Mouse (Mus musculus) neural tube, embryonic 12.5 days (tissue): ENCODE measurements around the gene Psmb2. TPM values are rescaled to one million over a fixed set of nuclear protein-coding genes. Genes with fewer than 3 reads are reported as not detected.
A peak's percentile ranks its signal among the peaks of the same experiment; 100 is the strongest.

Source experiments
- ATAC-seq: fragments of 200-750 bp; cut with Nextera tagmentation; 2 replicates; pipeline ENCODE4 v1.8.0; 2017; ENCODE audit warnings: low read depth, mild to moderate bottlenecking, moderate TSS enrichment, moderate library complexity; ENCODE audit not compliant: low FRiP score
- H3K27ac ChIP-seq: fragments of 300-500 bp; sonication (generic); 2 replicates; pipeline ENCODE4 v1.5.1; 2016
- H3K27me3 ChIP-seq: fragments of 300-500 bp; sonication (generic); replicated peaks from 2 replicates; pipeline ENCODE4 v1.6.1; 2016; ENCODE audit warnings: mild to moderate bottlenecking
- H3K36me3 ChIP-seq: fragments of 300-500 bp; sonication (generic); 2 replicates; pipeline ENCODE4 v1.6.1; 2016; ENCODE audit warnings: mild to moderate bottlenecking
- H3K4me1 ChIP-seq: fragments of 300-500 bp; sonication (generic); 2 replicates; pipeline ENCODE4 v1.6.1; 2016
- H3K4me2 ChIP-seq: fragments of 300-500 bp; sonication (generic); replicated peaks from 2 replicates; pipeline ENCODE4 v1.6.1; 2016; ENCODE audit warnings: mild to moderate bottlenecking
- H3K4me3 ChIP-seq: fragments of 300-500 bp; sonication (generic); 2 replicates; pipeline ENCODE4 v1.5.1; 2016
- H3K9ac ChIP-seq: fragments of 300-500 bp; sonication (generic); 2 replicates; pipeline ENCODE4 v1.6.1; 2016; ENCODE audit warnings: mild to moderate bottlenecking
- H3K9me3 ChIP-seq: fragments of 300-500 bp; sonication (generic); 2 replicates; pipeline ENCODE4 v1.6.1; 2016; ENCODE audit warnings: mild to moderate bottlenecking
- WGBS: fragments of 180-500 bp; shearing (Covaris S2); methylation state at CpG from one replicate; pipeline ENCODE4 v1.1.7; 2016; 5-methylcytosine and 5-hydroxymethylcytosine counted together
- polyA plus RNA-seq: library from polyadenylated mRNA; unstranded; fragments of >200 nt; fragmentation: Nextera tagmentation; extraction: Ambion mirVana; gene quantifications from 2 replicates; pipeline ENCODE4 v1.2.1, GENCODE M21; 2016

The Psmb2 gene
- polyA plus RNA-seq, 1 experiment from 2014 or later: 448 TPM

DNA sequence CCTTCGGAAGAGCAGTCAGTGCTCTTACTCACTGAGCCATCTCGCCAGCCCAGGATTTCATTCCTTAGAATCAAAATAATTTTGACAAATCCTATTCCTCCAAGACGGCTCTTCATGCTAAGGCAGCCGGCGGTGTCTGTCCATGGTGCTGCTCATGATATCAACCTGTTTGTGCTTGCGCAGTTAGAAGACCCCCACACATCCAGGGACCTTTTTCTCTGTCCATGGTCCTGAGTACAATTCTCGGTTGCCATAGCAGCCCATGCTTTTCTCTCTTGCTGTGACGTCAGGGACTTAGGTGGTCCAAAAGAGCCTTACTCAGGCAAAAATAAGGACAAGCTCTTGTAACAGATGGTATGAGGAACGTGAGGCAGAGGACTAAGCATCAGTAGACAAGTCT is 22.1 kb upstream of the Psmb2 start:
- Histone ChIP-seq H3K4me2 (no peak overlapping the region), H3K4me1 (no peaks in the 10 kb centered on the region), H3K9ac (no peak overlapping the region), H3K36me3 (no peaks in the 10 kb centered on the region), H3K27ac (no peak overlapping the region), H3K4me3 (no peak overlapping the region), H3K27me3 (no peaks in the 10 kb centered on the region), H3K9me3 (no peaks in the 10 kb centered on the region)
- ATAC-seq: no peak
- 12% methylated on average over 9 of the region's 9 CpGs for WGBS

DNA sequence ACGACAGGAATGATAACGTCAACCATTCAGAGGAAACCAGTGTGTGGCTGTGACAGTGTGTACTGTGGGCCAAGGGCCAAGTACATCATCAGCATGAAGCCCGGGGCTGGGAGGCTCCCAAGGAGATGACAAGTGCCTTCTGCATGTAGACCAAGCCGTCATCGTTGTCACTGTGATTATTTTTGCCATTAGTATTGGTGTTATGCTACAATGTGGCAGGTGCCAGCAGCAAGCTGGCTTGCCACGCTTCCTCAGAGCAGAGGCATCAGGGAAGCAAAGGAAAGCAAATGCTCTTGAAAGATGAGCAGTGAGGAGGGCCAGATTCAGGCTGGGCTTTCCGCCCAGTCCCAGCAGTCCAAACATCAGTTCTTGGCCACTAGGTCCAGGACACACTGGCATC is 16.2 kb upstream of the Psmb2 start:
- no peaks in the 10 kb centered on the region for H3K27me3 ChIP-seq
- WGBS: 77% methylated on average over 7 of the region's 7 CpGs
- H3K4me1 ChIP-seq: no peaks in the 10 kb centered on the region
- no peak for ATAC-seq
- no peaks in the 10 kb centered on the region for H3K36me3 ChIP-seq
- no peak overlapping the region for H3K27ac ChIP-seq
- no peak overlapping the region for H3K4me3 ChIP-seq
- no peak overlapping the region for H3K4me2 ChIP-seq
- H3K9me3 ChIP-seq: no peaks in the 10 kb centered on the region
- H3K9ac ChIP-seq: no peak overlapping the region

DNA sequence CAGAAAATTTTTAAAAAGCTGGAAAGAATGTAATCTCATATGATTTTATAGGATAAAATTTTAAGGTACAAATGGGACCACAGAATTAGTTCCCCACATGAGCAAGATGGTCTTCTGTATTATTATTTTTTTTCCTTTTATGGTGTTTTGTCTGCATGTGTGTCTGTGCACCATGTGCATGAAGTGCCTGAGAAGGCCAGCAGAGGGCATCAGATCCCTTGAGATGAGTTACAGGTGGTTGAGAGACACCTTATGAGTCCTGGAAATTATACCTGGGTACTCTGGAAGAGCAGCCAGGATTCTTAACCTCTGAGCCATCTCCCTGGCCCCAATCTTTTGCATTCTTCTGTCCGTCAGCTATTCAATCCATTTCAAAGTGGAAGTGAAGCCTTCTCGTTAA is 10.4 kb upstream of the Psmb2 start:
- H3K9ac ChIP-seq: no peak overlapping the region
- no peak overlapping the region for H3K4me2 ChIP-seq
- 92% methylated on average over 2 of the region's 2 CpGs for WGBS
- no peaks in the 10 kb centered on the region for H3K9me3 ChIP-seq
- no peaks in the 10 kb centered on the region for H3K4me1 ChIP-seq
- no peak for ATAC-seq
- H3K36me3 ChIP-seq: no peaks in the 10 kb centered on the region
- H3K4me3 ChIP-seq: no peak overlapping the region
- no peaks in the 10 kb centered on the region for H3K27me3 ChIP-seq
- no peak overlapping the region for H3K27ac ChIP-seq

DNA sequence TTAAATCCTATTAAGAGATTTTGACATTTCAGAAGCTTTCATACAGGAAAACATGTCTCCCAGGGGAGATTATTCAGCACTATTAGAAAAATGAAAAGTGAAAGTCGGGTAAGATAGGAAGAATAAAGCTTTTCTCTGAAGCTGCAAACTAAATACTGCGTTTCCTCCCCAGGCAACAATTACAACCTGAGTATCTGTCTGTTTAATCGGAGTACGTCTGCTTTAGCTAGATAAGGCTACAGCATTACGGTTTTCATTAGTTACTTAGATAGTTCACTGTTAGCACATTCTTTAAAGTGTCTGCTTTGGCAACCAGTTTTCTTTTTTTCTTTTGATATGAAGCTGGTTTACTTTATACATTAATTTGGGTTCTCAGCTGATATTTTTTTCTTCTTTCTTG is 4.9 kb downstream of the Psmb2 start:
- Histone ChIP-seq H3K9ac (no peak overlapping the region), H3K27me3 (no peaks in the 10 kb centered on the region), H3K9me3 (no peaks in the 10 kb centered on the region), H3K4me1 (peaks cover 8% of the 10 kb centered on the region), H3K36me3 (peaks cover 26% of the 10 kb centered on the region), H3K4me3 (no peak overlapping the region), H3K4me2 (no peak overlapping the region), H3K27ac (no peak overlapping the region)
- ATAC-seq: no peak
- 89% methylated on average over 5 of the region's 5 CpGs for WGBS

DNA sequence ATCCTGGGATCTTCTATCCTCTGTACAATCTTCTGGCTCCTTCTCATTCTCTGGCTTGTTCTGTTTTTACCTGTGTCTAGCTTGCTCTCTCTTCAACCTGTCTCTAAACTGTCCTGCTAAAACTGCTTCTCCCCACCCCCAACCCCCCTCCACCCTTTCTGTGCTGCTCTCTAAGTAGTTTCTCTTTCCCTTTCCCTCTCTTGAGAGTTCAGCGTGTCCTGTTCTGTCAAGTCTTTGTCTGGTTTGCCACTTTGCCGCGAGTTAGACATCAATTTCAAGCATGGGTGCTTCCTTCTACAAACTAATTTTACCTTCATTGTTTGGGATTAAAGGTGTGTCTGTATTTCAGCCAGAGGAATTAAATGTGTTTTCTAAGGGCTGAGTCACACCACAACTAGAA is 5.7 kb downstream of the Psmb2 start:
- ATAC-seq: no peak
- Histone ChIP-seq H3K36me3 (peaks cover 33% of the 10 kb centered on the region), H3K4me2 (no peak overlapping the region), H3K4me1 (peaks cover 6% of the 10 kb centered on the region), H3K27ac (no peak overlapping the region), H3K4me3 (no peak overlapping the region), H3K9me3 (no peaks in the 10 kb centered on the region), H3K27me3 (no peaks in the 10 kb centered on the region), H3K9ac (no peak overlapping the region)
- 66% methylated on average over 3 of the region's 3 CpGs for WGBS

DNA sequence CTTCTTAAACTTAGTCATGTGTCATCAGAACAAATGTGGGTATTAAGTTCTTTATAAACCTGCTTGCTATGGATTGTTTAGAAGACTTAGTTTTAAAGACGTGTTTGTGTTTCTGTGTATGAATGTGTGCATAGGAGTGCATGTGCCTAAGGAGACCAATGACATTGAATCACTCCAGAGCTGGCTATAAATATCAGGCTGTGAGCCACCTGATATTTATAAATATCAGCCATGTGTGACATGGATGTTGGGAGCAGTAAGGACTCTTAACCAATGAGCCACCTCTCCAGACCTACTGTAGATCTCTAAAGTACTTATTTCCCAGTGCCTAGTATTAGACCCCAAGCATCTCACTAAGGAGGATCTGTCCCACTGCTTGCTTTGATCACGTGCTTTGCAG is 12.0 kb downstream of the Psmb2 start:
- no peaks in the 10 kb centered on the region for H3K27me3 ChIP-seq
- no peak overlapping the region for H3K4me2 ChIP-seq
- no peaks in the 10 kb centered on the region for H3K4me1 ChIP-seq
- H3K36me3 ChIP-seq: peaks cover 47% of the 10 kb centered on the region
- WGBS: 88% methylated on average over 2 of the region's 2 CpGs
- ATAC-seq: no peak
- no peak overlapping the region for H3K9ac ChIP-seq
- H3K9me3 ChIP-seq: no peaks in the 10 kb centered on the region
- no peak overlapping the region for H3K27ac ChIP-seq
- H3K4me3 ChIP-seq: no peak overlapping the region

DNA sequence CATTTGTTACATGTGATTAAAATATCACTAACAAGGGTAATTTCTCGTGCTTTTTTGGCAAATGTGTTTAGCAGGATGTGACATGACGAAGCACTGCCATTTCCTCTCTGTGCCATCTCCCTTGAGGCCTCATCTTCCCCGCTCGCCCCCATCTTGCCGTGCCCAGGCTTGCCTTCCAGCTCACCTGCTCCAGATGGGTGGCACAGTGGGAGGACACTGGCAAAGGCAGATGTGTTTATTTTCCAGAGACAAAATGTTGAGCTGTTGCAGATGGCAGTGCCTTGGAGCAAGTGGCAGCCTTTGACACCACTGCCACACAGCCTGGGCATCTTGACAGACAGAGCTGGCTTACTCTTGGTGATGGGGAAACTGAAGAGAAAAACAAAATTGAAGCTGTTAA is 15.6 kb downstream of the Psmb2 start:
- Histone ChIP-seq H3K4me3 (no peak overlapping the region), H3K27ac (no peak overlapping the region), H3K4me1 (no peaks in the 10 kb centered on the region), H3K4me2 (no peak overlapping the region), H3K9ac (no peak overlapping the region), H3K27me3 (no peaks in the 10 kb centered on the region), H3K36me3 (peaks cover 26% of the 10 kb centered on the region), H3K9me3 (no peaks in the 10 kb centered on the region)
- ATAC-seq: no peak
- WGBS: 87% methylated on average over 5 of the region's 5 CpGs

DNA sequence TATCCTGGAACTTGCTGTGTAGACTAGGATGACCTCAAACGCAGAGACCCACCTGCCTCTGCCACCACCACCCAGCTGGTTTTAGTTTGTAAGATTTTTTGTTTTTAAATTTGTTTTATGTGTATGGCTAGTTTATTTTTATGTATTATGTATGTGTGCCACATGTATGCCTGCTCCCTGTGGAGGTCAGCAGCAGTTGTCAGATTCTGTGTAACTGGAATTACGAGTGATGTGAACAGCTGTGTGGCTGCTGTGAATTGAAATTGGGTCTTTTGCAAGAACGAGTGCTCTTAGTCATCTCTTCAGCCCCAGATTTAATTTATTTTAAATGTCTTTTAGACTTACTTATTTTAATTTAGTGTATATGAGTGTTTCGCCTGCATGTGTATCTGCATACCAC is 19.5 kb downstream of the Psmb2 start:
- 93% methylated on average over 4 of the region's 4 CpGs for WGBS
- Histone ChIP-seq H3K4me1 (no peaks in the 10 kb centered on the region), H3K4me3 (no peak overlapping the region), H3K36me3 (peaks cover 31% of the 10 kb centered on the region), H3K9me3 (no peaks in the 10 kb centered on the region), H3K27me3 (no peaks in the 10 kb centered on the region), H3K4me2 (no peak overlapping the region), H3K27ac (no peak overlapping the region), H3K9ac (no peak overlapping the region)
- no peak for ATAC-seq

DNA sequence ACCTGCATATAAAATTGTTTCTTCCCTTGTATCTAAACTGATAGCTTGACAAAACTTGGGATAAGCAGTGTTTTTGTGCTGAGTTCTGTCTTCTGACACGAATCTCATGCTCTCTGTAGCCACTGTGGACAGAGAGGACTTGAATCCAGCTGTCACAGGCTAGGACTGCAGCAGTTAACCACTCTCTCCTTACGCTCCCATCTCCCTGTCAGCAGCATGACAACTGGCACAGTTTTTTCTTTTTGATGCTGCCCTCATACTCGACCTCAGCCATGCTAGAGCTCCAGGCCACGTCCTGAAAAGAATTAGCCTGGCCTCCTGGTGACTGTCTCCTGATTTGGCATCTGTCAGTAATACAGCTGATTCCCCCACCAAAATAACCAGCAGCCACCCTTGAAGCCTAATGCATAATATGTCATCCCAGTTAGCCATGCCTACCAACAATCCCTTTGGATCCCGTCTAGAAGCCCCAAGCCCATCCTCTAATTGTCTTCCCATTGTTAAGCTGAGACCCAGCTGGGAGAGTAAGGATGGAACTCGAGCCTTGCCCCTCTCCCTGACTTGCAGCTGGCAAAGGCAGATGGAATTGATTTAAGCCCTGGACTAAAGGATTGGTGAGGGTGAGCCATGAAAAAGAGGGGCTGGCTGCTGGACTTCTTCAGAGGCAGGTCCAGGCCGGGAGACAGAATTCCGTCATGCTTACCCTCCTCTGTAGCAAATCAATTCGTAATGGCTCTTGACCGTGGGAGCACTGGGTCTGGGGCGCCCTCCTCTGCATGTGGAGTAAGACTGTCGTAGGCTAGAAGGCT is 29.4 kb downstream of the Psmb2 start:
- WGBS: 30% methylated on average over 12 of the region's 12 CpGs
- H3K9ac ChIP-seq: no peak overlapping the region
- H3K4me2 ChIP-seq: peak overlapping the region; percentile 26; the same call in 1 of the 2 replicates
- no peak overlapping the region; the same call in 1 of the 2 replicates for H3K27ac ChIP-seq
- no peak overlapping the region for H3K4me3 ChIP-seq
- H3K4me1 ChIP-seq: peaks cover 22% of the 10 kb centered on the region; the same call in 1 of the 2 replicates
- ATAC-seq: peak; percentile 95
- H3K27me3 ChIP-seq: no peaks in the 10 kb centered on the region
- no peaks in the 10 kb centered on the region for H3K9me3 ChIP-seq
- H3K36me3 ChIP-seq: peaks cover 57% of the 10 kb centered on the region

DNA sequence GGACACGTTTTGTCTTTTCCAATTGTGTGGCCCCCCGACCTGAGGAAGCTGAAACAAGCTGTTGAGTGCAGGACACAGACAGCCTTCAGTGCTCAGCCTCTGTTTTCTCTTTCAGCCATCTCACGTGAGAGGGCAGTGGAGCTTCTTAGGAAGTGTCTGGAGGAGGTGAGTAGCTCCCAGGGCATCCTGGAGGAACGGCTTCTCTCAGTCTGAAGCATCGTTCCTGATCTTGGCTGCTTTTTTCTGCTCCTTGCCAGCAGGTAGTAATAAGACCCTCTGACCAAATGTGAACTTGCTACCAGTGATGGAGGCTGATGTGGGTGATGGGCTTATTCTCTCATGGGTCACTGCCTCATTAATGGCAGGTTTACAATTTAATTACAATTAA is 30.0 kb downstream of the Psmb2 start:
- WGBS: 27% methylated on average over 5 of the region's 5 CpGs
- no peak overlapping the region for H3K9ac ChIP-seq
- peaks cover 52% of the 10 kb centered on the region for H3K36me3 ChIP-seq
- H3K27ac ChIP-seq: no peak overlapping the region
- H3K4me3 ChIP-seq: no peak overlapping the region
- H3K4me1 ChIP-seq: peaks cover 22% of the 10 kb centered on the region; the same call in 1 of the 2 replicates
- H3K4me2 ChIP-seq: peak overlapping the region; percentile 26; the same call in 1 of the 2 replicates
- H3K9me3 ChIP-seq: no peaks in the 10 kb centered on the region
- no peak for ATAC-seq
- H3K27me3 ChIP-seq: no peaks in the 10 kb centered on the region

DNA sequence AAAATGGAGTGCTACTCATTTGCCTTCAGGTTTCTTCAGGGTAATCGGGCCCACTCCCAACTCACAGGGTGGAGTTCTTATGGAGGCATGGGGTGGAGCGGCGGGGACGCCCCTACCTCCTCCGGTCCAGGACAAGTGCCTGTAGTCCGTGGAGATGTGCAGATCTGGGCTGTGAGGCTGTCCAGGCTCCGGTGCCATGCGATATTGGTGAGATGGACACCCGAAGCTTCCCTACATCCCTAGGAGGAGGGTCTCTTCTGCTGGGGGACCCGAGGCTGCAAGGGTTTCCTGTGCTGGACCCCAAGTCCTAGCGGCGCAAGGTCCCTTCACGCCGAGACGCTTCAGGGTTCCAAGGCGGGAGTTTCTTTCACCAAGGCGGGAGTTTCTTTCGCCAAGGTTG is 54.7 kb downstream of the Psmb2 start:
- Histone ChIP-seq H3K4me2 (peak overlapping the region; percentile 31), H3K36me3 (no peaks in the 10 kb centered on the region), H3K9me3 (no peaks in the 10 kb centered on the region), H3K27ac (no peak overlapping the region), H3K4me3 (0 out of 2 replicates have a peak overlapping the region, but pooled peaks have one; percentile 3), H3K4me1 (peaks cover 12% of the 10 kb centered on the region), H3K27me3 (peaks cover 78% of the 10 kb centered on the region), H3K9ac (no peak overlapping the region)
- WGBS: 2% methylated on average over 18 of the region's 18 CpGs
- ATAC-seq: no peak

DNA sequence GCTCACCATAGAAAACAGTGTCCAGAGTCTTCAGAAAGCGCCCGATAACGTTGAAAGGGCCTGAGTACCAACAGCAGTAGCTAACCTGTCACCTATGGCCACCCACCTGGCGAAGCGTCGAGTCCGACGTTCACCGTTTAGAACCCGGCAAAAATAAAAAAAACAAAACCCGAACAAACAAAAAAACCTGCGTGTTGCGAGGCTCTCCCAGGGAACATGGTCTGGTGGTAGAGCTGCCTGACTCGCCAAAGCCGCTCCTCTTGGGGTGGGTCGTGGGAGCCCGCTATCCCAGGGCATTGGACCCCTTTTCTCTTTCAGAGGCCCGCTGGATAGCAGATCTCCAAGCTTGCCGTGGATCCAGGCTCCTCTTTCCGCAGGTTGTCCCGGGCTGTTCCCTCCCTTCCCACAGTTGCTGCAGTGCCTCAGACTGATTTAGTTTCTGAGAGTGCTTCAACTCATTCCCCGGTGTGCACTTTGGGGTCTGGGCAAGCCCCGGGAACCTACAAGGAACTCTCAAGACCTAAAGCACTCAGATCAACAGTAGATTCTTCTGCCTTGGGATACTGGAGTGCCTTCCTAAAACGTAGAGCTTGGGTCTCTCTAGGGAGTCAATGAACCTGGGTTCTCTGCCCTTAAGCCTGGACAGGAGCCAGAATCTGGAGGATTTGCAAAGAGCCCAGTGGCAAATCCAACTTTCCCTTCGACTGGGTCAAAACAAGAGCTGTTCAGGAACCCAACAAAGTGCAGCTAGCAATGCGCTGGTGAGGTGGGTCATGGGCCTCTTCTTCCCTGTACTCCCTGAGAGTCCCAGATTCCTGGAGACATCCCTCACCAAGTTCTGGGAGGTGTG is 55.3 kb downstream of the Psmb2 start:
- Histone ChIP-seq H3K4me3 (0 out of 2 replicates have a peak overlapping the region, but pooled peaks have one; percentile 3), H3K27me3 (peaks cover 85% of the 10 kb centered on the region), H3K4me1 (peaks cover 12% of the 10 kb centered on the region), H3K9me3 (no peaks in the 10 kb centered on the region), H3K4me2 (peak overlapping the region; percentile 31), H3K36me3 (no peaks in the 10 kb centered on the region), H3K9ac (no peak overlapping the region), H3K27ac (no peak overlapping the region)
- no peak for ATAC-seq
- WGBS: 4% methylated on average over 26 of the region's 26 CpGs
